Comparison of ENCODE assay signal across 8 mouse cellular contexts in genomic region chr7:45872624-45873023, GRCm38 (mm10). TPM values are rescaled to one million over a fixed set of nuclear protein-coding genes. Genes with fewer than 3 reads are reported as not detected.
DNase-seq lines count a peak whose midpoint lies in the region; ATAC-seq and TF ChIP-seq lines count a peak whose summit lies in the region.

TSS of gene Kdelr1 (plus strand) at chr7:45872772.

- under 1% methylated on average over 18 of the region's 18 CpGs for WGBS in forebrain, embryonic 16.5 days
- under 1% methylated on average over 18 of the region's 18 CpGs for WGBS in lung, embryonic 14.5 days
- WGBS in olfactory bulb, adult 2 months, result under 1% methylated on average over 18 of the region's 18 CpGs
- WGBS in thymus, adult 2 months, result under 1% methylated on average over 18 of the region's 18 CpGs

- H3K4me1 ChIP-seq in ES-E14 (ENCODE audit: control insufficient read depth in 2 of 2, insufficient read depth in 2 of 2, low read length in 2 of 2, poor library complexity in 1 of 2), result peaks cover 1 to 5% of the 10 kb centered on the region in 2 experiments; a peak in 2 of 4 replicates
- peaks cover 48% of the 10 kb centered on the region for H3K4me1 ChIP-seq in forebrain, embryonic 16.5 days (replicated peaks; ENCODE audit: control insufficient read depth, insufficient read depth, low read length)
- peaks cover 12% of the 10 kb centered on the region; the same call in 1 of the 2 replicates for H3K4me1 ChIP-seq in lung, embryonic 14.5 days (ENCODE audit: insufficient read depth)
- H3K4me1 ChIP-seq in olfactory bulb, adult 2 months (ENCODE audit: control insufficient read depth, insufficient read depth, low read length), result peaks cover 34% of the 10 kb centered on the region
- peaks cover 14% of the 10 kb centered on the region for H3K4me1 ChIP-seq in thymus, adult 2 months (replicated peaks; ENCODE audit: control insufficient read depth, insufficient read depth, low read length)

- peak; percentile 96 for TF ChIP-seq CTCF in layer of hippocampus, adult 2 months (conservative IDR thresholded peaks at IDR 0.05)
- peak; percentile 92 for TF ChIP-seq CTCF in lung, embryonic 14.5 days (IDR thresholded peaks at IDR 0.05; ENCODE audit: low read depth)
- peak; percentile 93 for TF ChIP-seq CTCF in olfactory bulb, adult 2 months (IDR thresholded peaks at IDR 0.05; ENCODE audit: insufficient read depth, low read depth, low read length)
- peak; percentile 87 for TF ChIP-seq CTCF in thymus, adult 2 months (IDR thresholded peaks at IDR 0.05; ENCODE audit: borderline replicate concordance, control insufficient read depth, extremely low read depth, insufficient read depth, low read length, poor library complexity)

- peaks cover 5% of the 10 kb centered on the region; the same call in 1 of the 2 replicates for H3K27me3 ChIP-seq in forebrain, embryonic 16.5 days (replicated peaks; ENCODE audit: control insufficient read depth, insufficient read depth, low read length)
- H3K27me3 ChIP-seq in lung, embryonic 14.5 days (ENCODE audit: insufficient read depth, low read length), result peaks cover 38% of the 10 kb centered on the region
- H3K27me3 ChIP-seq in thymus, adult 2 months (ENCODE audit: control insufficient read depth, insufficient read depth, low read length), result peaks cover 10% of the 10 kb centered on the region; the same call in 1 of the 2 replicates

- H3K4me3 ChIP-seq in ES-E14 (ENCODE audit: insufficient read depth in 1 of 2, low read depth in 1 of 2, low read length in 2 of 2, poor library complexity in 1 of 2, severe bottlenecking in 1 of 2), result peak within 1 kb of the TSS; percentile 69 to 77
- peak within 1 kb of the TSS; percentile 66 for H3K4me3 ChIP-seq in forebrain, embryonic 16.5 days (replicated peaks; ENCODE audit: low read length)
- peak within 1 kb of the TSS; percentile 96 for H3K4me3 ChIP-seq in layer of hippocampus, adult 2 months
- H3K4me3 ChIP-seq in lung, embryonic 14.5 days (ENCODE audit: low read depth, low read length), result peak within 1 kb of the TSS; percentile 95
- peak within 1 kb of the TSS; percentile 84 for H3K4me3 ChIP-seq in olfactory bulb, adult 2 months (ENCODE audit: insufficient read depth, low read depth, low read length)
- H3K4me3 ChIP-seq in thymus, adult 2 months (ENCODE audit: control insufficient read depth, insufficient read depth, low read length), result peak within 1 kb of the TSS; percentile 69

- peak; percentile 53; the same call in 1 of the 2 replicates for TF ChIP-seq POLR2A in olfactory bulb, adult 2 months (IDR thresholded peaks at IDR 0.05; ENCODE audit: insufficient read depth, low read depth, low read length)
- TF ChIP-seq POLR2A in thymus, adult 2 months (IDR thresholded peaks at IDR 0.05; ENCODE audit: control insufficient read depth, extremely low read depth, insufficient read depth, low read length, poor library complexity), result 0 out of 2 replicates have a peak, but pooled peaks have one; percentile 31

- in situ Hi-C loops in ES-E14 (cut with MboI; ENCODE audit: low sequenced_read_pairs in 2 of 2, unreplicated experiment in 2 of 2), result no loop called here

- H3K4me2 ChIP-seq in forebrain, embryonic 16.5 days (ENCODE audit: low read length), result peak within 1 kb of the TSS; percentile 60
- peak within 1 kb of the TSS; percentile 95 for H3K4me2 ChIP-seq in lung, embryonic 14.5 days

- ATAC-seq in forebrain, embryonic 16.5 days, result peak; percentile 77
- peak; percentile 78 for ATAC-seq in lung, embryonic 14.5 days (ENCODE audit: insufficient read depth)

- H3K36me3 ChIP-seq in ES-E14 (ENCODE audit: control insufficient read depth, insufficient read depth, low read length, poor library complexity, severe bottlenecking), result peaks cover 13% of the 10 kb centered on the region
- peaks cover 7% of the 10 kb centered on the region for H3K36me3 ChIP-seq in forebrain, embryonic 16.5 days (ENCODE audit: control insufficient read depth, insufficient read depth)
- peaks cover 39% of the 10 kb centered on the region for H3K36me3 ChIP-seq in lung, embryonic 14.5 days (ENCODE audit: insufficient read depth)
- peaks cover 15% of the 10 kb centered on the region for H3K36me3 ChIP-seq in thymus, adult 2 months (ENCODE audit: control insufficient read depth, insufficient read depth, low read length)

- intact Hi-C loops in heart, postnatal 36 days (cut with DNase I), result loop anchor here (1.0 to 2.0 kb wide), 4 partner anchors 25 to 136 kb away; no protein-coding TSS in a partner anchor

- peak within 1 kb of the TSS; percentile 41 for H3K27ac ChIP-seq in ES-E14 (ENCODE audit: insufficient read depth, low read depth, low read length, poor library complexity, severe bottlenecking)
- peak within 1 kb of the TSS; percentile 82 for H3K27ac ChIP-seq in forebrain, embryonic 16.5 days (ENCODE audit: low read length)
- peak within 1 kb of the TSS; percentile 90 for H3K27ac ChIP-seq in layer of hippocampus, adult 2 months
- peak within 1 kb of the TSS; percentile 91 for H3K27ac ChIP-seq in lung, embryonic 14.5 days (ENCODE audit: low read depth)
- H3K27ac ChIP-seq in olfactory bulb, adult 2 months (ENCODE audit: insufficient read depth, low read depth, low read length), result peak within 1 kb of the TSS; percentile 66
- peak within 1 kb of the TSS; percentile 11; the same call in 1 of the 2 replicates for H3K27ac ChIP-seq in thymus, adult 2 months (ENCODE audit: control insufficient read depth, insufficient read depth, low read length)

- DNase-seq in ES-E14 (ENCODE audit: low read depth, low spot score), result peak; percentile 83
- peak; percentile 84 for DNase-seq in cerebellum, adult 11-12 months
- peak; percentile 91 to 93 for DNase-seq in heart, postnatal 36 days
- DNase-seq in layer of hippocampus, adult 2 months (ENCODE audit: low spot score in 2 of 2), result peak; percentile 90 to 94
- DNase-seq in lung, embryonic 14.5 days, result peak; percentile 97
- DNase-seq in thymus, adult 2 months, result peak; percentile 91

- no peaks in the 10 kb centered on the region for H3K9me3 ChIP-seq in ES-E14 (ENCODE audit: control insufficient read depth, insufficient read depth, low read depth, low read length)
- H3K9me3 ChIP-seq in forebrain, embryonic 16.5 days (ENCODE audit: control insufficient read depth, low read length), result no peaks in the 10 kb centered on the region
- no peaks in the 10 kb centered on the region for H3K9me3 ChIP-seq in lung, embryonic 14.5 days (ENCODE audit: low read depth, low read length)

- peak within 1 kb of the TSS; percentile 93 for H3K9ac ChIP-seq in ES-E14 (ENCODE audit: insufficient read depth, low read depth, low read length, poor library complexity, severe bottlenecking)
- H3K9ac ChIP-seq in forebrain, embryonic 16.5 days (replicated peaks; ENCODE audit: low read depth, low read length), result peak within 1 kb of the TSS; percentile 96
- H3K9ac ChIP-seq in lung, embryonic 14.5 days, result peak within 1 kb of the TSS; percentile 96

TF ChIP-seq in ES-E14, 5 proteins besides CTCF, POLR2A, EP300 and RAD21:
- TF ChIP-seq HCFC1 (IDR thresholded peaks at IDR 0.05; ENCODE audit: borderline replicate concordance, insufficient read depth, low read length) (no peak), ZC3H11A (IDR thresholded peaks at IDR 0.05; ENCODE audit: borderline replicate concordance, low read depth, low read length) (peak; percentile 21; the same call in 1 of the 2 replicates), CHD2 (IDR thresholded peaks at IDR 0.05; ENCODE audit: low read depth, low read length) (no peak), ZNF384 (IDR thresholded peaks at IDR 0.05; ENCODE audit: low read depth, low read length) (no peak)

RNA-seq across cellular contexts. Expression of gene Kdelr1, which starts in this region (rescaled TPM):
- 73.2 and 87.2 TPM in 2 replicates for total RNA-seq in ES-E14 (2012; rRNA removed)
- 41.8 TPM in 2 replicates for polyA plus RNA-seq in forebrain, embryonic 16.5 days (2015; fragmentation: Nextera tagmentation; extraction: Ambion mirVana)
- total RNA-seq in heart, postnatal 36 days (2021), result 100 to 1,000 TPM; 118 TPM
- 10 to 100 TPM; 78.4 to 81.4 TPM for total RNA-seq in layer of hippocampus, adult 2 months (2021)
- 107 and 108 TPM in 2 replicates for polyA plus RNA-seq in lung, embryonic 14.5 days (2014; fragmentation: Nextera tagmentation; extraction: Ambion mirVana)
- polyA plus RNA-seq in olfactory bulb, adult 2 months (2012; ENCODE audit: insufficient read depth, insufficient read length, low replicate concordance, missing spikeins), result not detected in 2 replicates
- 199 and 226 TPM in 2 replicates for polyA plus RNA-seq in thymus, adult 2 months (2012; rRNA removed)

Comparison
In these comparisons a context has a peak if more than half of its experiments do, and no peak if none do; other contexts are left out.
1. Peak in every context shown above with its lines: DNase-seq, ATAC-seq, H3K4me3 ChIP-seq and H3K27ac ChIP-seq.
2. RNA of gene Kdelr1 (polyA plus RNA-seq): 199 to 226 TPM in thymus, adult 2 months, 107 to 108 TPM in lung, embryonic 14.5 days and 41.8 TPM in forebrain, embryonic 16.5 days; not detected in olfactory bulb, adult 2 months; every median in the first group is over 10 times any median in the second.
3. H3K27ac ChIP-seq: peak in every context shown above with its lines; median percentile 91 in lung, embryonic 14.5 days; 90 in layer of hippocampus, adult 2 months; 82 in forebrain, embryonic 16.5 days; 66 in olfactory bulb, adult 2 months; 41 in ES-E14; 11 in thymus, adult 2 months.